Mouse (Mus musculus): ENCODE measurements around the gene Trim45.

Gene Trim45

GRCm38 (mm10) chr3:100931332-100932076, 9.5 kb downstream of the Trim45 start:
- DNase-seq (ENCODE audit: low spot score), result no peak

GRCm38 (mm10) chr3:100932077-100932944, 10.3 kb downstream of the Trim45 start:
- DNase-seq (ENCODE audit: low spot score), result no peak

- no peak for DNase-seq (ENCODE audit: low spot score)
Observed at GRCm38 (mm10) chr3:100935521-100935920, 13.5 kb downstream of the Trim45 start.

GRCm38 (mm10) chr3:100936201-100936600, 14.2 kb downstream of the Trim45 start:
- no peak for DNase-seq (ENCODE audit: low spot score)

- no peak for DNase-seq (ENCODE audit: low spot score)
Observed at GRCm38 (mm10) chr3:100938211-100938610, 16.2 kb downstream of the Trim45 start.

- DNase-seq (ENCODE audit: low spot score), result no peak
Observed at GRCm38 (mm10) chr3:100940496-100941037, 18.6 kb downstream of the Trim45 start.

GRCm38 (mm10) chr3:100947286-100947685, 25.3 kb downstream of the Trim45 start:
- no peak for DNase-seq (ENCODE audit: low spot score)

- DNase-seq (ENCODE audit: low spot score), result no peak
Observed at GRCm38 (mm10) chr3:100951531-100951930, 29.5 kb downstream of the Trim45 start.

- no peak for DNase-seq (ENCODE audit: low spot score)
Observed at GRCm38 (mm10) chr3:100954616-100955015, 32.6 kb downstream of the Trim45 start.

- DNase-seq (ENCODE audit: low spot score), result no peak
Observed at GRCm38 (mm10) chr3:100961007-100961406, 39.0 kb downstream of the Trim45 start.

- no peak for DNase-seq (ENCODE audit: low spot score)
Observed at GRCm38 (mm10) chr3:100961501-100961900, 39.5 kb downstream of the Trim45 start.

GRCm38 (mm10) chr3:100963849-100964542, 42.0 kb downstream of the Trim45 start:
- DNase-seq (ENCODE audit: low spot score), result peak; percentile 58

- peak; percentile 91 for DNase-seq (ENCODE audit: low spot score)
Observed at GRCm38 (mm10) chr3:100969176-100969917, 47.3 kb downstream of the Trim45 start, which contains the start of gene Ttf2. Gene Ttf2 (minus strand): TSS chr3:100969663.

- peak; percentile 60 for DNase-seq (ENCODE audit: low spot score)
Observed at GRCm38 (mm10) chr3:100973906-100974305, 51.9 kb downstream of the Trim45 start.

- no peak for DNase-seq (ENCODE audit: low spot score)
Observed at GRCm38 (mm10) chr3:100979290-100979689, 57.3 kb downstream of the Trim45 start.

Data from MN1 (cell line).